Mouse (Mus musculus): Measurements from ENCODE around the gene Tie1.

DNA sequence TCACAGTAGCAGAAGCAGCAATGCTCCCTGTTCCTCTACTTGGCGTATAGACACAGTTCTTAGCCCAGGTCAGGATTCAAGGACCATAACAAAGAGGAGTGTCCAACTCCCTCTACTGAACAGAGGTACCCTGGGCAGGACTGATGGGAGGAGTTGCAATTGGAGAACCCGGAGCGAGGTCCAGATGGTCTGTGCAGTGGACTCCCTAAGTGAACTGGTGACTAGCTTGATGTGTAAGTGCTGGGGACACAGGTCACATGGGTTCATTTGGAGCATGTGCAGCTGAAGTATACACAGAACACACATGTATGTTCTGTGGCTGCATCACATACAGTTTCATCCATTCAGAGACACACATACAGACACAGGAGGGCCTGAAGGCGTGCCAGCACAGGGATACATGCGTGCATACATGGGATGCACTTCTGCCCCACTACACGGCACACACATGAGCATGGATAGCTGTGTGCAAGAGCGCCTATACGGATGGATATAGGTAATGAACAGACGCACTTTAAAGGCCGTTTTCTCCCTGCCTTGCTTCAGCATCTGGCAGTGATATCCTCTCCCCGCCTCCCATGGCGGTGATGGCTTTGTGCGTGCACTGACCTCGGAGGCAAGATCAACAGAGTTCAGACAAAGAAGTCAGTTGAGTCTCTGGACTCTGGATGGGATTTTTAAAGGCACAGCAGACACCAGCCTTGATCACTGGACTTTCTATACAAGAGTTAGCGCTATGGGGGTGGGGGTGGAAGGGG lies 12.9 kb downstream of the Tie1 start:
- no peak for TF ChIP-seq POLR2A (IDR thresholded peaks at IDR 0.05; ENCODE audit: borderline replicate concordance, extremely low read depth, insufficient read depth, insufficient read length, poor library complexity, severe bottlenecking)
- TF ChIP-seq CTCF (IDR thresholded peaks at IDR 0.05; ENCODE audit: borderline replicate concordance, extremely low read depth, insufficient read depth, insufficient read length), result no peak

Measured in brain, embryonic 14.5 days (tissue).